Mouse (Mus musculus) hindbrain, postnatal 0 days (tissue): Measurements from ENCODE around the gene Col13a1. TPM values are rescaled to one million over a fixed set of nuclear protein-coding genes. Genes with fewer than 3 reads are reported as not detected.

Source experiments
- ATAC-seq: fragments of 200-750 bp; cut with Nextera tagmentation; 2 replicates; pipeline ENCODE4 v1.8.0; 2017; ENCODE audit warnings: mild to moderate bottlenecking, moderate TSS enrichment, moderate library complexity
- DNase-seq: peaks from one replicate; pipeline ENCODE4 v3.0.0-alpha.2; 2015; ENCODE audit warnings: low spot score
- H3K27ac ChIP-seq: fragments of 300-500 bp; sonication (generic); 2 replicates; pipeline ENCODE4 v1.5.1; 2014; ENCODE audit warnings: mild to moderate bottlenecking
- H3K27me3 ChIP-seq: fragments of 300-500 bp; sonication (generic); 2 replicates; pipeline ENCODE4 v1.6.1; 2014; ENCODE audit warnings: low read length, mixed read lengths; ENCODE audit not compliant: insufficient read depth
- H3K36me3 ChIP-seq: fragments of 300-500 bp; sonication (generic); 2 replicates; pipeline ENCODE4 v1.6.1; 2014; ENCODE audit warnings: low read length, mixed read lengths; ENCODE audit not compliant: insufficient read depth
- H3K4me1 ChIP-seq: fragments of 300-500 bp; sonication (generic); 2 replicates; pipeline ENCODE4 v1.6.1; 2014; ENCODE audit warnings: antibody characterized with exemption, low read length, mixed read lengths; ENCODE audit not compliant: insufficient read depth
- H3K4me2 ChIP-seq: fragments of 300-500 bp; sonication (generic); 2 replicates; pipeline ENCODE4 v1.6.1; 2014; ENCODE audit warnings: low read depth, mild to moderate bottlenecking, low read length, moderate library complexity, mixed read lengths
- H3K4me3 ChIP-seq: fragments of 300-500 bp; sonication (generic); 2 replicates; pipeline ENCODE4 v1.5.1; 2014; ENCODE audit warnings: low read length
- H3K9ac ChIP-seq: fragments of 300-500 bp; sonication (generic); replicated peaks from 2 replicates; pipeline ENCODE4 v1.6.1; 2014; ENCODE audit warnings: mild to moderate bottlenecking, low read length, moderate library complexity, mixed read lengths
- H3K9me3 ChIP-seq: fragments of 300-500 bp; sonication (generic); 2 replicates; pipeline ENCODE4 v1.6.1; 2016; ENCODE audit warnings: low read length, mixed read lengths
- CTCF ChIP-seq: IDR thresholded peaks from 2 replicates; pipeline ENCODE4 v1.5.1; 2016; ENCODE audit warnings: antibody characterized with exemption, control low read depth, low read depth
- WGBS: fragments of 180-500 bp; shearing (Covaris S2); extraction: QIAGEN DNeasy Blood & Tissue Kit; methylation state at CpG from one replicate; pipeline ENCODE4 v1.1.7; 2014; 5-methylcytosine and 5-hydroxymethylcytosine counted together
- polyA plus RNA-seq: library from polyadenylated mRNA; unstranded; fragments of >200 nt; fragmentation: Nextera tagmentation; extraction: Ambion mirVana; gene quantifications from 2 replicates; pipeline ENCODE4 v1.2.1, GENCODE M21; 2015
- total RNA-seq: library from RNA; depleted of rRNA; stranded (reverse); fragments of >200 nt; gene quantifications from 2 replicates; pipeline ENCODE4 v1.2.3, GENCODE M21; 2014

Col13a1 gene
- total and polyA plus RNA-seq, 2 experiments from 2014 or later, result 1.6 to 4.2 TPM

- H3K9me3 ChIP-seq, result no peaks in the 10 kb centered on the region
- ATAC-seq (no peak), DNase-seq (no peak)
- TF ChIP-seq CTCF, result no peak
- H3K27ac ChIP-seq, result no peak overlapping the region
- no peaks in the 10 kb centered on the region for H3K36me3 ChIP-seq
- no peaks in the 10 kb centered on the region for H3K27me3 ChIP-seq
- 93% methylated on average over 5 of the region's 5 CpGs for WGBS
- no peaks in the 10 kb centered on the region for H3K4me1 ChIP-seq
- no peak overlapping the region for H3K9ac ChIP-seq
- no peak overlapping the region for H3K4me2 ChIP-seq
- no peak overlapping the region for H3K4me3 ChIP-seq
These were observed 34.3 kb upstream of the Col13a1 start for GRCm38 (mm10) chr10:62013190-62013589.

DNA sequence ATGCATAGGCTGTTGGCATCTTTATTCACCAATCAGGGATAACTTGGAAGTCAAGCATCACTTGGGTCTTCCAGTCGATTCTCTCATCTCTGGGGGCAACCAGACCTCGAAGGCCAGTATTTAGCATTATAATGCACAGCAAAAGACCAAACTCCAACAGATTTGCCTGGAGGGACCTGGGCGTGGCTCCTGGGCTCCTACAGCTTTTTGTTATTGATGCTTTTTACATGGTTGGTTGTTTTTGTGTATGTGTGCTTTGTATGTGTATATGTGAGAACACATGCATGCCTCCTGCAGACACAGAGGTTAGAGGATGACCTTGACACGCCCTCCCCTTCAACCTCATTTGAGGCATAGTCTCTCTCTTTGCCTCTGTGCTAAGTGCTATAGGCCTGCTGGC, 33.5 kb upstream of the Col13a1 start:
- no peaks in the 10 kb centered on the region for H3K4me1 ChIP-seq
- H3K4me3 ChIP-seq, result no peak overlapping the region
- 70% methylated on average over 4 of the region's 4 CpGs for WGBS
- DNase-seq (no peak), ATAC-seq (no peak)
- H3K4me2 ChIP-seq, result no peak overlapping the region
- H3K27ac ChIP-seq, result no peak overlapping the region
- no peaks in the 10 kb centered on the region for H3K9me3 ChIP-seq
- no peak for TF ChIP-seq CTCF
- no peaks in the 10 kb centered on the region for H3K27me3 ChIP-seq
- H3K36me3 ChIP-seq, result no peaks in the 10 kb centered on the region
- H3K9ac ChIP-seq, result no peak overlapping the region

DNA sequence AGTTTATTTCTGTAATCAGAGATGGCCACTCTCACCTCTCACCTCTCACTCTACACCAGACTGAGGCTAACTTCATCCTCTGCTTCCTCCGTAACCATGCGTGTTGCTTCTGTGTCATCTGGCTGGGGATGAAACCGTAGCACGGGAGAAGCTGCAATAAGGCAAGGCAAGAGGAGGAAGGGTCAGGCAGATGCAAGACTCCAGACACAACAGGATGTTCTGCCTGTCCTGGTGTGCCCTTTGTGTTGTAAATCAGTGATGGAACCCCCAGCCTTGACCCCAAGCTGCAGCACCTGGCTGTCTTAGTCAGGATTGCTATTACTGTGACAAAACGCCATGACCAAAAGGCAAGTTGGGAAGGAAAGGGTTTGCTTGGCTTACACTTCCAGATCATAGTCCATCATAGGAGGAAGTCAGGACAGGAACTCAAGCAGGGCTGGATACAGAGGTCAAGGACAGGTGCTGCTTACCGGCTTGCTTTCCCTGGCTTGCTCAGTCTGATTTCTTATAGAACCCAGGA, 31.1 kb upstream of the Col13a1 start:
- no peak for DNase-seq
- H3K4me2 ChIP-seq, result no peak overlapping the region
- H3K9ac ChIP-seq, result no peak overlapping the region
- H3K4me1 ChIP-seq, result no peaks in the 10 kb centered on the region
- no peak for ATAC-seq
- 74% methylated on average over 6 of the region's 6 CpGs for WGBS
- no peak overlapping the region for H3K4me3 ChIP-seq
- H3K27me3 ChIP-seq, result no peaks in the 10 kb centered on the region
- H3K9me3 ChIP-seq, result no peaks in the 10 kb centered on the region
- no peak overlapping the region for H3K27ac ChIP-seq
- no peaks in the 10 kb centered on the region for H3K36me3 ChIP-seq
- TF ChIP-seq CTCF, result no peak

DNA sequence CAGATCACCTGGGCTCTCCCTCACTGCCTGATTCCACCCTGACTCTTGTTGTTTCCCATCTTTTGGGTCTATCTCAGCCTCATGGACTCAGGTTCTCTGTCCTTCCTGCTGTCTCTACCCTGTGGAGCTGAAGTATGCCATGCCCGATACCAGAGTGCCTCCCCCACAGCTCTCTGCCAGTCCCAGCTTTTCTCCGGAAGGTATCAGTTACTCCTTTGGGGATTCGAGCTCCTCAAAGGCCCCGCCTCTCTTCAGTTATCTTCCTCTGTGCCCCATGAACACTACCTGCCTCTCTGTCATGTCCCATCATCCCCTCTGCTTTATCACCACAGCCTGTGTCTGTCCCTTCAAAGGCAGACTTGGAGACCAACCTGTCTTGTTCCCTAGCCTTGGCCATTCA, 29.1 kb upstream of the Col13a1 start:
- H3K4me1 ChIP-seq, result no peaks in the 10 kb centered on the region
- no peaks in the 10 kb centered on the region for H3K27me3 ChIP-seq
- no peak for TF ChIP-seq CTCF
- no peak for DNase-seq
- no peak overlapping the region for H3K9ac ChIP-seq
- H3K4me3 ChIP-seq, result no peak overlapping the region
- 81% methylated on average over 4 of the region's 4 CpGs for WGBS
- H3K36me3 ChIP-seq, result no peaks in the 10 kb centered on the region
- H3K27ac ChIP-seq, result no peak overlapping the region
- no peak overlapping the region for H3K4me2 ChIP-seq
- ATAC-seq, result no peak
- H3K9me3 ChIP-seq, result no peaks in the 10 kb centered on the region

- H3K9ac ChIP-seq, result no peak overlapping the region
- no peaks in the 10 kb centered on the region for H3K27me3 ChIP-seq
- no peak overlapping the region for H3K4me3 ChIP-seq
- no peak overlapping the region for H3K27ac ChIP-seq
- DNase-seq (no peak), ATAC-seq (no peak)
- no peaks in the 10 kb centered on the region for H3K4me1 ChIP-seq
- no peak overlapping the region for H3K4me2 ChIP-seq
- H3K9me3 ChIP-seq, result no peaks in the 10 kb centered on the region
- no peak for TF ChIP-seq CTCF
- no peaks in the 10 kb centered on the region for H3K36me3 ChIP-seq
- WGBS, result 69% methylated on average over 8 of the region's 8 CpGs
These were observed 27.5 kb upstream of the Col13a1 start for GRCm38 (mm10) chr10:62006371-62006770.

- H3K27ac ChIP-seq, result no peak overlapping the region
- H3K36me3 ChIP-seq, result no peaks in the 10 kb centered on the region
- no peak overlapping the region for H3K4me2 ChIP-seq
- no peaks in the 10 kb centered on the region for H3K27me3 ChIP-seq
- no peak overlapping the region for H3K9ac ChIP-seq
- ATAC-seq (no peak), DNase-seq (no peak)
- no peaks in the 10 kb centered on the region; the same call in 1 of the 2 replicates for H3K9me3 ChIP-seq
- H3K4me3 ChIP-seq, result no peak overlapping the region
- 100% methylated on average over 1 of the region's 1 CpGs for WGBS
- TF ChIP-seq CTCF, result no peak
- no peaks in the 10 kb centered on the region for H3K4me1 ChIP-seq
These were observed 21.3 kb upstream of the Col13a1 start for GRCm38 (mm10) chr10:62000216-62000615.

DNA sequence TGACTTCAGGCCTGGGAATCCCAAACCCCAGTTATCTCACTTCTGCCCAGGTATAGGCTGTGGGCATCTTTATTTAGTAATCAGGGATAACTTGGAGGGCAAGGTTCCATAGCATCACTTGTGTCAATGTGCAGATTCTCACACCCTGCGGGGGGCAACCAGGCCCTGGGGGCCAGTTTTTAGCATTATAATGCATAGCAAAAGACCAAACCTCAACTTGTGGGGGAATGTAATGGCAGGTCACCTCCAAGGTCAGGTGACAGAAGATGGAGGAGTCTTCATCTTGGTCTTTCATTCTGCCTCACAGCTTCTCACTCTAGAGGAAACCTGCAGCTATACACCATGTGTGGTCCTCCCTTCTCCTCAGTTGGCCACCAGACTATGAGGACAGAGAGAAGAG, 20.9 kb upstream of the Col13a1 start:
- ATAC-seq, result no peak

More for the DNA sequence above, 20.9 kb upstream of the Col13a1 start:
- H3K9me3 ChIP-seq, result no peaks in the 10 kb centered on the region; the same call in 1 of the 2 replicates
- H3K27me3 ChIP-seq, result no peaks in the 10 kb centered on the region
- no peak for TF ChIP-seq CTCF
- H3K4me2 ChIP-seq, result no peak overlapping the region
- H3K4me3 ChIP-seq, result no peak overlapping the region
- DNase-seq, result no peak
- H3K27ac ChIP-seq, result no peak overlapping the region
- no peaks in the 10 kb centered on the region for H3K4me1 ChIP-seq
- H3K36me3 ChIP-seq, result no peaks in the 10 kb centered on the region
- 79% methylated on average over 1 of the region's 1 CpGs for WGBS
- H3K9ac ChIP-seq, result no peak overlapping the region
